Mouse (Mus musculus) pancreas, adult 10 weeks (tissue): ENCODE data around the gene March7. TPM values are rescaled to one million over a fixed set of nuclear protein-coding genes. Genes with fewer than 3 reads are reported as not detected.

Experiments
- polyA plus RNA-seq: library from polyadenylated mRNA; stranded (reverse); fragments of 350-450 nt; fragmentation: Illumina TruSeq; extraction: RNeasy Lipid Tissue Mini Kit (QIAGEN cat#74804); gene quantifications from one replicate; pipeline ENCODE4 v1.2.3, GENCODE M21; 2015; ENCODE audit warnings: low read depth, low replicate concordance; ENCODE audit not compliant: insufficient read depth

March7 gene
- 12.2 TPM for polyA plus RNA-seq

DNA sequence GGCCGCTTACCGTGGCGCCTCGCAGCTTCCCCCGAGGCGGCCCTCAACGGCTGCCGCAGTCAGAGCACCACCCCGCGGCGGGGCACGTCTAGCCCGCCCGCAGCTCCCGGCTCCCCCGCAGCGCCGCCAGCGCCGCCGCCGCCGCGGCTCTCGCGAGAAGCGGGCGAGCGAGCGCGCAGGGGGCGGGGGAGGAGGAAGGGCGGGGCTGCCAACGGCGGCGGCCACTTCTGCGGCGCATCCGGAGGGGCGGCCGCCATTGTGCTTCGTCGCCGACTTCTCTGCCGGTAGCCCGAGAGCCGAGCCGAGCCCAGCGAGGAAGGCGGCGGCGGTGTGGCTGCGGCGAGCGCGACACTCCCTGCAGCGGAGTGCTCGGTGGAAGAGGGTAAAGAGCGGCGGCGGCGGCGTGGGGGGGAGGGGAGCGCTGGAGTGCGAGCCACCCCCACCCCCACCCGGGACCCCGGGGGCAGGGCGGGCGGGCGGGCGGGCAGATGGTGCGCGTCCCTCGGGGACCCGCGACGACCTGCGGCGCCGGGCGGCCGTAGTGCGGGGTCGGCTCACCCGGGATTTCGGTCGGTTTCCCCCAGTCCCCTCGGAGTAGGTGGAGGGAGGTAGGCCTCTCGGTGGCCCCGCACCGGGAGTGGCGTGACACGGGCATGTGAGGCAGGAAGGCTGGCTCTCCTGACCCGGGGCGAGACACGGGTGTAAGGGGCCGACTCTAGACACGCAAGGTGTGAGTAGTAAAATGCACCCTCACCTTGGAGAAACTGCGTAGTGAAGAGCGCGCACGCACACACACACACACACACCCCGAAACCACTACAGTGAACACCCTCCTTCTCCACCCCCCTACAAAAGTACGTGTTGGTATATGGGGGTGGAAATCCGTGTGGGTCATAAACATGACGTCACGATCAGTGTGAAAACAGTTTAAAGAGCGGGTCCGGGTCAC, at the start of gene March7, which contains the start of gene Baz2b:
Gene March7, plus strand, starts transcription at position 185 of the 949 bp plus-strand sequence.
Gene Baz2b, minus strand, starts transcription at position 137 of the 949 bp plus-strand sequence.

DNA sequence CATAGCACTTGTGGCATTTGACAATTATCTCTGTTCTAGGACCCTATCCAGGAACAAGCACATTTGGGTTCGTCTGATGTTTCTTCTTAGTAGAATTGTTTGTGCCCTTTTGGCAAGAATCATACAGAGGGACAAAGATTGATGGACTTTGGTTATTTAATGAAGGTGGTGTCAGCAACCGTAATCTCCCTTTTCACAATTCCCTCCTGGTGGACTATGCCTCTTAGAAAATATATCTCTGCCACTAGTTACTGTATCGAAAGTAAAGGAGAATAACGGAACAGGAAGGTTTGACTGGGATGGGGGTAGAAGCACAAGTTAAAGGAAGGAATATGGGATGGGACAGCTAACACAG, 74.8 kb downstream of the March7 start, which contains the start of gene Cd302:
Gene Cd302, minus strand, starts transcription at position 22 of the 355 bp plus-strand sequence.

Other genes with a start within 250 kb of the March7 start
- 13.7 TPM for gene Baz2b, start within 50 bp of the March7 start, polyA plus RNA-seq
- gene Cd302, start 74.6 kb downstream of the March7 start, polyA plus RNA-seq = 8.2 TPM
- gene Ly75, start 173.4 kb downstream of the March7 start, polyA plus RNA-seq = 0.37 TPM